Mouse (Mus musculus) layer of hippocampus, adult 18-20 months (tissue): ENCODE data around the gene Dnajc2. TPM values are rescaled to one million over a fixed set of nuclear protein-coding genes. Genes with fewer than 3 reads are reported as not detected.
A peak's percentile ranks its signal among the peaks of the same experiment; 100 is the strongest.
"Not testable (repeated sequence)": the region's sequence is repeated elsewhere in the genome, so short reads cannot be mapped to it uniquely, and the experiment has no call there.

Experiments used
- DNase-seq, 2 experiments: peaks; one replicate each; pipeline ENCODE4 v3.0.0; 2022; ENCODE audit warnings: low spot score in 2 of 2
- total RNA-seq, 2 experiments: library from RNA; stranded (reverse); gene quantifications; 2 replicates each; pipeline ENCODE4 v1.2.3; 2021

Dnajc2 gene
- total RNA-seq, 2 experiments from 2014 or later, result 29.8 to 31.1 TPM

DNA sequence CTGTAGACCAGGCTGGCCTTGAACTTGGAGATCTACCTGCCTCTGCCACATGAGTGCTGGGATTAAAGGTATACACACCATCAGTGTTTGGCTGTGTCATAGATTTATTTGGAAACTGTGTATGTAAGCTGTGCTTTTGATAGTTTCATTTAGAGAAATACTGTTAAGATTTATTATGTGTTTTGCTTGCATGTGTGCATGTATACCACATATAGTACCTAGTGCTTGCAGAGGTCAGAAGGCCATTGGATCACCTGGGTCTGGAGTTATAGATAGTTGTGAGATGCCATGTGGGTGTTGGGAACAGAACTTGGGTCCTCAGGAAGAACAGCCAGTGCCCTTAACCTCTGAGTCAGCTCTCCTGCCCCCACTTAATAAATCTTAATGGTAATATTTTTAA, 40.4 kb downstream of the Dnajc2 start:
- no peak for DNase-seq

DNA sequence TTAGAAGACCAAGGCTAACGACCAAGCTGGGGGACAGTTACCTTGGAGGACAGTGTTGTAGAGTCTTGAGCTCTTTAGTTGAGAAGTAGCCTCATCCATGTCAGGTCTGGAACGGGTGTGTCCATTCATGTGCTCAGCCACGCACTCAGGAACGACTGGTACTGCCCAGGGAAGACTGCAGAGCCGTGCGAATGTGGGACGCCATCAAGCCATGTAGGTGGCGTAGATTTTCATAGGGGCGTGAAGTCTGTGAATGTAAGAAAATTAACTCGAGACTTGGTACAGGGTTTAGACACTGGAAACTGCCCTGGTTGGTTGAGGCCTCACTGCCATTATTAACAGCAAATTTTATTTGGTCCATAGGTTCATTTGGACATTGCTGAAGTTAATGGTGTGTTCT, 41.4 kb downstream of the Dnajc2 start:
- no peak for DNase-seq

DNA sequence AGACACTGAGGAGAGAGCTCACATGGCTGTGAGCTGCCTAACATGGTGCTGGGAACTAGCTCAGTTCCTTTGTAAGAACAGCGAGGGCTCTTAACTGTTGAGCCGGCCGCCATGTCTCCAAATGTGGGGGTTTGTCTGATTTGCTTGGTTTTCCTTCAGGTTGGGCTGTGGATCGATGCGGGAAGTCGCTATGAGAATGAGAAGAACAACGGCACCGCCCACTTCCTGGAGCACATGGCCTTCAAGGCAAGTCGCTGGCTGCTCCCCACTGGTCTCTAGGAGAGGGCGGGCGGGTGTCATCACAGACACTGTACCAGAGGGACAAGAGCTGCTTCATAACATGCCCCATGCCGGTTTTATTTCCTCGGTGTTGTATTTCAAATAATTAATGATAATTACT, 45.2 kb downstream of the Dnajc2 start:
- no peak for DNase-seq

DNA sequence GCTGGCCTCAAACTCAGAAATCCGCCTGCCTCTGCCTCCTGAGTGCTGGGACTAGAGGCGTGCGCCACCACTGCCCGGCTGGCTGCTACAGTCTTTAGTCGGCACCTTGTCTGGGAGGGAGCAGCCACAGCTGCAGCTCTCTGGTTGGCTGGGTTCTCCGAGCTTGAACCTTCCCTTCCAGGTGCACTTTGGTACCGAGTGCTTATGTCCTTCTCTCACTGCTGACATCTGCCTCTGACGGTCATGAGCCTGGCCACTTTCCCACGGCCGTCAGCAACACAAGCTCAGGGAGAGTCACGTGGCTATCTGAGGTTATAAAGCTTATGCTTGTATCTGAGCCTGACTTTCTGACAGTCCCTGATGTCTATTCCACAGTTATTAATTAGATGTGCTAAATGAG, 45.9 kb downstream of the Dnajc2 start:
- DNase-seq, result no peak

DNA sequence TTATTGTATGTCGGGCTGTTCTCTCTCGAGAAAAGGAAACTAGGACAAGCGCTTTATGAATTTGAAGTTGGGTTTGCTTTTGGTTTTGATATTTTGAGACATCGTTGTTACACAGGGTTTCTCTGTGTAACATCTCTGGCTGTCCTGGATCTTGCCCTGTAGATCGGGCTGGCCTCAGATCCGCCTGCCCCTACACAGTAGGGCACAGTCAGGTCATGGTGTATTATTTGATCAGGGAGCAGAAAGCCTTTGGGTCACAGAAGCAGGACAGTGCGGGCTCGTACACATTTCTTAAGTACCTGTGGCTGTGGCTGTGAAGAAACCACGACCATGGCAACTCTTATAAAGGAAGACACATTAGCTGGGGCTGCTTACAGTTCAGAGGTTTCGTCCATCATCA, 47.4 kb downstream of the Dnajc2 start:
- no peak for DNase-seq

DNA sequence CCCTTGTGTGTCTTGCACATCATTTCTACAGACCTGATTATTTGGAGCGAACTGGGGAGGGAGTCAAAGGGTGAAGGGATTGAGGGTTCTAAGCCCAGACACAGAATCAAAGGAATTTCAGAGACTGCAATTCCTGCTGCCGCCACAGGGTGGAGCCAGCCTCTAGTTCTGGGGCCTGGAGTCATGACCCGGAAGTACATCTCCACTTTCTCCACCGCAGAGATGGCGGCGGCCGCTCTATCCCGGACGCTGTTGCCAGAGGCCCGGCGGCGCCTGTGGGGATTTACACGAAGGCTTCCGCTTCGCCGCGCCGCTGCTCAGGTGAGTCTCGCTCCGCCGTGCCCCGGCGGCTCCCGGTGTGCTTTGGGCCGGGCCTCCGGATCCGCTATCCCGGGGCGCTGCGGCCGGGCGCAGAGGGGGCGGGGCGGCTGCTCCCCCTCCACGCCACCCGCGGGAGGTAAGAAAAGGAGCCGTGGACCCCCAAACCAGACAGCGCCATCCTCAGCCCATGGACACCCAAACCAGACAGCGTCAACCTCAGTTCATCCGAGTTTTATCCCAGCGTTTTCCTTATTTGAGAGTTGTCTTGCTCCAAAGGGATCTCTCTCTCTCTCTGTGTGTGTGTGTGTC, 48.0 kb downstream of the Dnajc2 start, which contains the start of gene Pmpcb:
Gene Pmpcb, plus strand, starts transcription at position 186 of the 630 bp plus-strand sequence.
- DNase-seq, result peak; percentile 80 to 95

DNA sequence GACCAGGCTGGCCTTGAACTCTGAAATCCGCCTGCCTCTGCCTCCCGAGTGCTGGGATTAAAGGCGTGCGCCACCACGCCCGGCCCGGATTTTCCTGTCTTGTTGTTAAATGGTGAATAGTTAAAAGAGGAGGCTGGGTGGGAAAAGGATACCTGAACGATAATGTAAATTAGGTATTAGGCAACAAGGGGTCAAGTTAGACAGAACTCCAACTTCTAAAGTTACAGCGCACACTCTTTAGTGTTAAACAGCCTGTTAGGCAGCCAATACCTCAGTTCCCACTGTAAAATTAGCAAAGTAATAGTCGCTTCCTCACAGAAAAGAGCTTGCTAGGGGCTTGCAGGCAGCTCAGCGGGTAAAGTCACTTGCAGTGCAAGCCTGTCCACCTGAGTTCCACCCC, 49.0 kb downstream of the Dnajc2 start:
- DNase-seq, result no peak

DNA sequence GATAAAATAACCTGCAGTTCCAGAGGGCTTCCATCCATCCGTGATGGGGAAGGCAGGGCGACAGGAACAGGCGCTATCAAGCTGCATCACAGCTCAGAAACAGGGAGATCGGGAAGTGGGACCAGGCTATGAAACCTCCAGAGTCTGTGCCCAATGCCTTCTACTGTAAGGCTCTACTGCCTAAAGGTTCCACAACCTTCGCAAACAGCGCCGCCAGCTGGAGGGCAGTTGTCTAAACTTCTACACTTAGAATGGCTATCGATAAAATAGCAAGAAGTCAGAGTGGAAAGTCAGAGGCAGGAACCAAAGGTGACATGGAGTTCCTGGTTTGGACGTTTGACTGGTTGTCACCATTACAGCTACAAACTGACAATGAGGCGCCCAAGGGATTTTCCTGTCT, 49.5 kb downstream of the Dnajc2 start:
- peak; percentile 53 to 77 for DNase-seq

DNA sequence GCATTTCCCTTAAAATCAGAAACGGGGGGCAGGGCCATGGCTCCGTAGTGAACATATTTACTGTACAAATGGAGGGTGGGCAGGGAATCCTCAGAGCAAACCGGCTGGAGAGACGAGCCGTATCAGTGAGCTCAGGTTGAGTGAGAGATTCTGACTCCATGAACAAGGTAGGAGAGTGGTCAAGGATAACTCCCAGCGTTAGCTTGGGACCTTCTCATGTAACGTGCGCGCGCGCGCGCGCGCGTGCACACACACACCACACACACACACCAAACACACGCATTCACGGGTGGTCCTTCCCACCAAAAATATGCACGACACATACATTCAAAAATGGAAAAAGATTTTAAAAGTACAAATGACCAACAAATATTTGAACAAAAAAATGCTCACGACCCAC, 50.0 kb downstream of the Dnajc2 start:
- no peak for DNase-seq

DNA sequence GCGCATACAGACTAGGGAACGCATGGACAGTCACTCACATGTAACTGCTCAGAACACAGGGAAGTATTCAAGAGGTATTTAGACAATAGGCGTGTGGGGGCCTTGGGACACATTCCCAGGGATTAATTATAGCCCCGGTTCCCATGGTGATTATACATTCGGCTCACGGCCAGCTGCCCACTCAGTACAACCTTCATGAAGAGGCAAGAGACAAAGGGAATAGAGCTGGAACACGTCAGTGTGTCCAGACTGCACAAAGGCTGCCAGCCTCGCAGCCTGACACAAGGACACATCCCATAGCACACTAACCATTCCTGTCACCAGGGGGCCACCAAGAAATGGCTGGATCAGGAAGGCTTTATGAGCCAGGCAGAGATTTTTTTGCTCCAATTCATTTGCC, 52.1 kb downstream of the Dnajc2 start:
- DNase-seq, result peak; percentile 82 to 94

DNA sequence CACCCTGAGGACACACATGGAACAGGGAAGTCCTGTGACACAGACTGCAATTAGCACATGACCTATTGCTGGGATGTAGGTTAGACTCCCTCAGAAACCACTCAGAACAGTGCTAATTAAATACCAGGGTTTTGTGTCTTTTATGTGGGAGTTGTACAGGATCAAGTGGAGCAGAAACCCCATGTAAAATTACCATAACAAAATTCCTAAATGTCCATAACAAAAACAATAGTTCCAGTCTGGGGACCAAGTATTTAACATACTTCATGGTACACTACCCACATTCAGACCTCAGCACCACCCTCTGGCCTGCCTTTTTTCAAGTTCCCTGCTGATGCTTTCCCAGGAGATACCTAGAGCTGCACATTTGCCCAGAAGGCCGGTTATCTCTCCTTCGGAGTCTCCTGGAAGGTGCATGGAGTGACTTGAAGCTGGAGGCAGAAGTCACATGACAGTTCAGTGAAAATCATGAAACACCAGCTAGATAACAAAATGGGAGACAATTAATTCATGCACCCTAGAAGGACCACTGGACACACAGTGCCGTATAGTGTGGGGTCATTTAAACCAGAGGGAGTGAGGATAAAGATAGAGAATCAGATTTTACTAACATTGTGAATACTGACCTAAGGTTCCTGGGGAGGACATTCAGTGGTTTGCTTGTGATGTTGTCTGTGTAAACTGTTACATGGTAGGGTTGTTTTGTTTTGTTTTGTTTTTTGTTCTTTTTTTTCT, 52.7 kb downstream of the Dnajc2 start:
- DNase-seq, result no peak

DNA sequence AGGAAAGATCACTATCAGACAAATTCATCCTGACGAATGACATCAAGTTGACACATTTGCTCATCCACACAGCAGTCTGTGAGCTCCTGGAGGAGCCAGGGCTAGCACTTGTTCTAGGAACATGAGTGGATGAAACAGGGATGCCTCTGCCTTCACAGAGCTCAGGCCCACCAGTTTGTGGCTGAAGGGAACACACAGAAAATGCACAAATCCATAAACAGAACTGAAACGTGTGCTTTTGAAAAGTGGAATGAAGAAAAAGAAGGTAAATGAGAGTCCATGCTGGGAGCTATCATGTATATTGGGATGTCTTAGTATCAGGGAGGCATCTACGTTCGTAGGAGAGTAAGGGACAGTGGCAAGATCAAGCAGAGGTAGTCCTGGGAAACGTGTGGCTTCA, 55.9 kb downstream of the Dnajc2 start:
- no peak for DNase-seq

DNA sequence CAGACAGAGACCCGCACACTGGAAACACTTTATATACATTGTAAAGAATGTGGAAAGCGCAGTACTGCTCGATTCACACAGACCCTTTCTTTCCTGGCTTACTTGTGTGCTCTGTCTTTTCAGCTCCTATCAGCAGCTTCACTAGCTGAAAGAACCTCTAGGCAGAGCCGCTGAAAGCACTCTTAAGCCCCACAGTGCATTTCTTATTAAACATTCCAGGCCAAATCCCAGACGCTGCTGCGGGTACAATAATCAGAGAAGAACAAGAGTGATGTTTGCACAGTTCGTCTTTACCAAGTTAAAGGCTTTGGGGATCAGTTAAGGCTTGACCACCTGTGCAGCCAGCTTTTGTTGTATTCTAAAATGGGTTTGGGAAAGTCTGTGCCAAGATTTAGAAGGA, 60.2 kb downstream of the Dnajc2 start:
- no peak for DNase-seq

DNA sequence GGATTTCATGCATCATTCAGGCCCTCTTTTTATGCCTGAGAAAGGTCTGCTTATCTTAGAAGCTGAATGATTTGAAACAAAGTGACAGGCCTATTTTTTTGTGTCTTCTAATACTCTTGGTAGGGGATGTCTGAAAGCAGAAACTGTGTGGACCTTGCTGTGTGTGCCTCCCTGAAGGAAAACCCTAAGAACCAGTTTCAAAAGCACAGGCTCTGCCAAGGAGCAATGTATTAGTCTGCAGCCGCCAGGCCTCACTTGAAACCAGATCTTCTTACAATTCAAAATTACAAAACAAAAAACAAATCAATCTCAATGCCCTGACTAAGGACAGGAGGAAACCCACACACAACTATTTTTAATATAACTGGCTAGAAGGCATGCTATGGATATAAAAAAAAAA, 60.6 kb downstream of the Dnajc2 start:
- no peak for DNase-seq

DNA sequence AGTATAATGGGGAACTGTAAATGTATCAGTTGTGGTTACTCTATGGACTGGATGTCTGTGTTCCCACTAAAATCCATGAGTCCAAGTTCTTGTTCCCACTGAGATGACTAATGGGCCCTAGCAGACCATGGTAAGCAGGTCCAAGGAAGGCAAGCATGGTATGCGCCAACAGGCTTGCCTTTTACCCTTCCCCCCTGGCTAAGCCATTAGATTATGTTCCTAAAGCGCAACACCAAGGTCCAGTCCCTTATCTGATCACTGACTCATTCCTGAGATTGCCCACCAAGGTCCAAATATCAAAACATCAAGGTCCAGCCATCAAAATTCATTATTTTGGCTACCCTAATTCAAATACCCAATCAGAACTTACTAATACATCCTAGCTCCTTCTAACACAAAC, 65.8 kb downstream of the Dnajc2 start:
- DNase-seq, result no peak

DNA sequence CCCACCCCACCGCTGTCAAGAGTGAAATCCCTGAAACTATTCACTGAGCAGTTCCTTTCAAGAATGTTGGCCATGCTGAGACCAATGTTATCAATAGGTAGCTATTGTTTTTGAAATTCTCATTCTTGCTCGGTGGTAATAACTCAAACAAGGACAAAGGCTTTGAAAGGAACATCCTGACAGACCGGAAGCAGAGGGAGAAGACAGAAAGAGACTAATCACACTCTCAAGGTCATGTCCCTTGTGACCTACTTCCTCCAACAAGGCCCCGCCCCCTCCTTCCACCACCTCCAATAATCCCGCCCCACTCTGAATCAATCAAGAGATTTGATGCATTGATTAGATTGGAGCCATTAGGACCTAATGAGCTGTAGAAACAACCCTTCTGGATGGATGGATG, 66.5 kb downstream of the Dnajc2 start:
- DNase-seq, result no peak

DNA sequence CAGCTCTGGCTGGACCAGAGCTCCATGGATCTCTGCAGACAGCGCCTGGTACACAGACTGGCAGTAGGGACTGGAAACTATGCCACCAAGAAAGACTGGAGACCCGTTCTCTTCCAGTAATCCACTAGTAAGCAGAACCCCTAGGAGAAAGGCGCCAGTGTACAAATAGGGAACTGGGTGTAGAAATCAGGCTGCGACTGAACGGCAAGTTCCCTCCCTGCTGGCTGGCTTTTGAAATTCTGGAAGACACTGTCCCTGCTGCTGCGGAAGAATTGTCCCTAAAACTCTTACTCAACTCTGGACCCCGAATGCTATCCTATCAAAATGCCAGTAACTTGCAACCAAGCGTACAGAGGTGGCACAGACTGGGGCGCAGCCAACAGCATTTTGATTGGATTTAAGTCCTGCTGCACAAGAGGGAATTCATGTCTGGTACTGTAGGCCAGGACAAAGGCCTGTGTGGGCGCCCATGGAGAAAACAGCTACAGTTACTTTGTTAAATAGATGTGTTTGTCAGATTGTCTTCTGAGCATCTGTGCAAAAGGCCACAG, 67.8 kb downstream of the Dnajc2 start:
- DNase-seq, result no peak

DNA sequence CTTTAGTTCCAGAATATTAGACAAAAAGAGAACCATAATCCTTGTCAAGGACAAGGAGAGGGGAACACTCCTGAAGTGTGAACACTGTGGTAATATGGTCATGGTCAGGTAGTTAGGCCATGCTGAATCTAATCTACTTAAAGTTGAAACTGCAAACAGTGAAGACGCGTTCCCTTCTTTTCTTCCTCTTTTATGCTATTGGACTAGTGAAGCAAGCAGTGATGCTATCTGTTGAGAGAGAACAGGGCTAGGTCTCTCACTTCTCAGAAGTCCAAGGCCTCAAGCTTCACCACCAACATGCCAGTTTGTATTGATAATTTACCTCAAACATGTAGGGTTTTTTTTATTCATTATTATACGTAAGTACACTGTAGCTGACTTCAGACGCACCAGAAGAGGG, 70.6 kb downstream of the Dnajc2 start:
- DNase-seq, result no peak

DNA sequence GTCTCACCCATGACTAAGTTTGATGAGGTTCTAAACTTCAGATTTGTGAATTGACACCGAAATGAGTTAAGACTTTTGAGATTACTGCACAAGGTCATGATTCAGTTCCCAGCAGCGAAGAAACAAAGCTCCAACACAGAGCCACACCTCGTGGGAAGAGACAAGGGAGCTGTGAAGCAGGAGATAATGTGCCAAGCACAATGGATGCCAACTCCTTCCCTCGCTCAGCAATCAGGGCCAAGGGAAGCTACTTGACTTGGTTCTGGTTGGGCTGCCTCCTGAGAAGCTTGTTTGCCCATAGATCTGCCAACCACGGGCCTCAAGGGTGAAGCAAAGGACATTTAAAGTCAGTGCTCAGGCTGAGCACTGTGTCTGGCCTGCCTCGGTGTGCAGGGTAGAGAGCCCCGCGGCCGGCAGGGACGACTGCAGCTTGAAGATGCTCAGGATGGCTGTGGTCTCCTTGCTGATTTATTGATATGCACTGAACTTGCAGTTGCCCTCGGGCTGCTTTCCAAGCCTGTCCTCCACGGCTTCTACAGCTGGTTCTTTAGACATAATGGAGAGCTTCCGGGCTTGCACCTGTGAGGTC, 72.8 kb downstream of the Dnajc2 start:
- DNase-seq, result no peak

DNA sequence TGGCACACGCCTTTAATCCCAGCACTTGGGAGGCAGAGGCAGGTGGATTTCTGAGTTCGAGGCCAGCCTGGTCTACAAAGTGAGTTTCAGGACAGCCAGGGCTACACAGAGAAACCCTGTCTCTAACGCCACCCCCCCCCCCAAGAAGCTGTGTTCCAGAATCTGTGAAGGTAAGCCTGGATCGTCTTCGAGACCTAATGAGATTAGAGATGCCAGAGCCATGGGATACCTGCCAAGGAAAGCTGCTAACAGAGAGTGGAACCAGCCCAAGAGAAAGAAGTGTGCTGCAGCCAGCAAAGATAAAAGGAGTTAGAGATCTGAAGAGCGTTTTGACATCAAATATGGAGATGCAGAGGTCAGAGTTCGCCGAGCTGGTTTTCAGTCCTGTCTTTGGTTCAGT, 77.0 kb downstream of the Dnajc2 start:
- DNase-seq, result not testable (repeated sequence)
